Mouse (Mus musculus) right cerebral cortex, postnatal 25 days (tissue): Measurements from ENCODE around the gene Itprip.

Experiments used
- DNase-seq: peaks from one replicate; pipeline ENCODE4 v3.0.0; 2022

Itprip gene

GRCm38 (mm10) chr19:47884296-47885085 lies 34.6 kb downstream of the Itprip start:
- no peak for DNase-seq

GRCm38 (mm10) chr19:47882882-47883254 lies 36.2 kb downstream of the Itprip start:
- no peak for DNase-seq

- peak; percentile 64 for DNase-seq
Observed at GRCm38 (mm10) chr19:47882151-47882881, 36.8 kb downstream of the Itprip start.

- no peak for DNase-seq
Observed at GRCm38 (mm10) chr19:47881538-47881937, 37.6 kb downstream of the Itprip start.

- no peak for DNase-seq
Observed at GRCm38 (mm10) chr19:47876252-47876651, 42.8 kb downstream of the Itprip start.

GRCm38 (mm10) chr19:47871515-47871914 lies 47.6 kb downstream of the Itprip start:
- no peak for DNase-seq

- no peak for DNase-seq
Observed at GRCm38 (mm10) chr19:47870102-47870666, 48.9 kb downstream of the Itprip start.

- DNase-seq, result no peak
Observed at GRCm38 (mm10) chr19:47869516-47869915, 49.6 kb downstream of the Itprip start.

- DNase-seq, result no peak
Observed at GRCm38 (mm10) chr19:47868951-47869350, 50.1 kb downstream of the Itprip start.

GRCm38 (mm10) chr19:47867628-47868175 lies 51.4 kb downstream of the Itprip start:
- DNase-seq, result no peak

GRCm38 (mm10) chr19:47865353-47865947 lies 53.6 kb downstream of the Itprip start, which contains the start of gene Gsto2:
Gsto2 (plus strand) TSS chr19:47865534.
- peak; percentile 96 for DNase-seq

GRCm38 (mm10) chr19:47864721-47865120 lies 54.4 kb downstream of the Itprip start:
- no peak for DNase-seq

GRCm38 (mm10) chr19:47864051-47864450 lies 55.0 kb downstream of the Itprip start:
- DNase-seq, result no peak

- no peak for DNase-seq
Observed at GRCm38 (mm10) chr19:47862581-47862980, 56.5 kb downstream of the Itprip start.

- DNase-seq, result no peak
Observed at GRCm38 (mm10) chr19:47859180-47859579, 59.9 kb downstream of the Itprip start.

- no peak for DNase-seq
Observed at GRCm38 (mm10) chr19:47857957-47858942, 60.8 kb downstream of the Itprip start.

GRCm38 (mm10) chr19:47854796-47855783 lies 64.0 kb downstream of the Itprip start, which contains the start of gene Gsto1:
Gsto1 (plus strand) TSS chr19:47854970.
- DNase-seq, result peak; percentile 88

- DNase-seq, result no peak
Observed at GRCm38 (mm10) chr19:47853951-47854795, 64.9 kb downstream of the Itprip start.

GRCm38 (mm10) chr19:47853053-47853452 lies 66.0 kb downstream of the Itprip start:
- DNase-seq, result no peak
